Mouse (Mus musculus) heart, embryonic 16.5 days (tissue): Measurements from ENCODE around the gene Adm. TPM values are rescaled to one million over a fixed set of nuclear protein-coding genes. Genes with fewer than 3 reads are reported as not detected.

Source experiments
- ATAC-seq: fragments of 200-750 bp; cut with Nextera tagmentation; replicated peaks from 2 replicates; pipeline ENCODE4 v1.8.0; 2017; ENCODE audit warnings: moderate number of reproducible peaks; ENCODE audit not compliant: insufficient read depth, low FRiP score; ENCODE audit errors: extremely low read depth
- H3K27ac ChIP-seq: fragments of 300-500 bp; sonication (generic); 2 replicates; pipeline ENCODE4 v1.5.1; 2014; ENCODE audit warnings: mild to moderate bottlenecking, low read length, control low read depth, moderate library complexity
- H3K27me3 ChIP-seq: fragments of 300-500 bp; sonication (generic); 2 replicates; pipeline ENCODE4 v1.6.1; 2014; ENCODE audit warnings: low read length, mixed read lengths; ENCODE audit not compliant: control insufficient read depth, insufficient read depth
- H3K36me3 ChIP-seq: fragments of 300-500 bp; sonication (generic); 2 replicates; pipeline ENCODE4 v1.6.1; 2014; ENCODE audit not compliant: control insufficient read depth, insufficient read depth
- H3K4me1 ChIP-seq: fragments of 300-500 bp; sonication (generic); 2 replicates; pipeline ENCODE4 v1.6.1; 2014; ENCODE audit warnings: low read length, mixed read lengths; ENCODE audit not compliant: control insufficient read depth, insufficient read depth
- H3K4me2 ChIP-seq: fragments of 300-500 bp; sonication (generic); 2 replicates; pipeline ENCODE4 v1.6.1; 2014; ENCODE audit warnings: low read depth, mild to moderate bottlenecking, control low read depth, low read length
- H3K4me3 ChIP-seq: fragments of 300-500 bp; sonication (generic); 2 replicates; pipeline ENCODE4 v1.5.1; 2014; ENCODE audit warnings: mild to moderate bottlenecking, control low read depth, low read length
- H3K9ac ChIP-seq: fragments of 300-500 bp; sonication (generic); 2 replicates; pipeline ENCODE4 v1.6.1; 2014; ENCODE audit warnings: low read length, control low read depth
- H3K9me3 ChIP-seq: fragments of 300-500 bp; sonication (generic); replicated peaks from 2 replicates; pipeline ENCODE4 v1.6.1; 2016; ENCODE audit warnings: low read length; ENCODE audit not compliant: control insufficient read depth
- WGBS: fragments of 180-500 bp; shearing (Covaris S2); extraction: QIAGEN DNeasy Blood & Tissue Kit; methylation state at CpG from one replicate; pipeline ENCODE4 v1.1.7; 2014; 5-methylcytosine and 5-hydroxymethylcytosine counted together
- polyA plus RNA-seq: library from polyadenylated mRNA; unstranded; fragments of >200 nt; fragmentation: Nextera tagmentation; extraction: Ambion mirVana; gene quantifications from 2 replicates; pipeline ENCODE4 v1.2.1, GENCODE M21; 2015

The Adm gene
- polyA plus RNA-seq, 1 experiment from 2014 or later: 25.8 TPM

- no peak overlapping the region for H3K4me2 ChIP-seq
- H3K36me3 ChIP-seq: no peaks in the 10 kb centered on the region
- no peak for ATAC-seq
- no peaks in the 10 kb centered on the region for H3K9me3 ChIP-seq
- H3K27ac ChIP-seq: peak overlapping the region; percentile 18
- 43% methylated on average over 6 of the region's 6 CpGs for WGBS
- peaks cover 16% of the 10 kb centered on the region for H3K4me1 ChIP-seq
- no peaks in the 10 kb centered on the region for H3K27me3 ChIP-seq
- no peak overlapping the region for H3K9ac ChIP-seq
- no peak overlapping the region for H3K4me3 ChIP-seq
These were observed 43.7 kb downstream of the Adm start for GRCm38 (mm10) chr7:110671121-110671680.

Other genes with a start within 250 kb of the Adm start
- 30.8 and 35.0 TPM in 2 replicates for gene Sbf2, start 12.7 kb upstream of the Adm start, polyA plus RNA-seq
- gene Ampd3, start 140.5 kb downstream of the Adm start, polyA plus RNA-seq: 10.2 and 11.1 TPM in 2 replicates
- gene Rnf141, start 216.8 kb downstream of the Adm start, polyA plus RNA-seq: 30.7 and 32.8 TPM in 2 replicates
- 13.1 and 14.0 TPM in 2 replicates for gene Lyve1, start 235.6 kb downstream of the Adm start, polyA plus RNA-seq